Mouse (Mus musculus): Measurements from ENCODE around the gene Zfp94. TPM values are rescaled to one million over a fixed set of nuclear protein-coding genes. Genes with fewer than 3 reads are reported as not detected.
A peak's percentile ranks its signal among the peaks of the same experiment; 100 is the strongest.
"Not testable (repeated sequence)": the region's sequence is repeated elsewhere in the genome, so short reads cannot be mapped to it uniquely, and the experiment has no call there.

Gene Zfp94
- polyA plus RNA-seq, 1 experiment from 2014 or later: 12.8 TPM

DNA sequence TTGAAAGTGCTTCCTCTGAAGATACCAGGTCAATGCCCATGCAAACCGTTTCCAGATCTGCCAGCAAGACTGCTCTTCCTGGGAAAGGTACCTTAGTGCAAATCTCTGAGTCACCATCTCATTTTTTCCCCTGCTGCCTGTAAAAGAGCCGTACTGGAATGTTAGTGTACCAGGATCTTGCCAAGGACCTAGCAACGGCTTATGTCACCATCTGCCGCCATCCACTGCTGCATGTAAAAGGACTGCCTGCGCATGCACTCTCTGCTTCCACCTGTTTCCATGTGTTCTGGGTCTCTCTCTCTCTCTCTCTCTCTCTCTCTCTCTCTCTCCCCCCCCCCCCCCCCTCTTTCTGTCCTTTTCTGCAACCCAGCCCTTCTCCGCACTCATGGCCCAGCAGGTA, 28.0 kb downstream of the Zfp94 start:
- WGBS: 91% methylated on average over 6 of the region's 6 CpGs

GRCm38 (mm10) chr7:24287670-24288069, 28.8 kb downstream of the Zfp94 start:
- DNase-seq (ENCODE audit: low spot score) (no peak), ATAC-seq (ENCODE audit: low FRiP score) (no peak)

More for the DNA sequence above, 28.0 kb downstream of the Zfp94 start:
- Histone ChIP-seq H3K9me3 (ENCODE audit: control insufficient read depth, low read length) (no peaks in the 10 kb centered on the region), H3K4me3 (ENCODE audit: low read depth, low read length) (no peak overlapping the region), H3K4me1 (replicated peaks; ENCODE audit: control insufficient read depth, insufficient read depth, low read length) (no peaks in the 10 kb centered on the region), H3K27me3 (ENCODE audit: control insufficient read depth, insufficient read depth, low read length) (no peaks in the 10 kb centered on the region), H3K27ac (ENCODE audit: low read depth, low read length) (no peak overlapping the region), H3K9ac (ENCODE audit: low read depth, low read length) (no peak overlapping the region), H3K4me2 (replicated peaks; ENCODE audit: low read depth, low read length) (no peak overlapping the region), H3K36me3 (ENCODE audit: control insufficient read depth, insufficient read depth, low read length) (peaks cover 14% of the 10 kb centered on the region)
- ATAC-seq (ENCODE audit: low FRiP score) (no peak), DNase-seq (ENCODE audit: low spot score) (no peak)

DNA sequence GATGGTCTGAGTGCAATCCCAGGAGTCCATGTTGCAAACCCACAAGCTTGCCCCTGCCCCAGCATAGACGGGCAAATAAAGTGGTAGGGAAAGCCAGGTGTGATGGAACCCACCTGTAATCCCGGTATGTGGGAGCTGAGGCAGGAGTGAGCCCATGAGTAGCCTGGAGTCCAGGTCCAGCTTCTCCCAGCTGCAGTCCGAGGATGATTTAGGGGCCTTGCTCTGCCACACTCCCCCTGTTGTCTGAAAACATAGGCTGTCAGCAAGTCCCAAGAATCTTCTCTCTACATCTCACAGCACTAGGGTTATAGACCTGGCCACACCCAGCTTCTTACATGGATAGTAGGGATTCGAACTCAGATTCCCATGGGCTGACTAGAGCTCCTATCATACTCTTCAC, 29.6 kb downstream of the Zfp94 start:
- no peak overlapping the region for H3K27ac ChIP-seq (ENCODE audit: low read depth, low read length)
- peaks cover 7% of the 10 kb centered on the region for H3K36me3 ChIP-seq (ENCODE audit: control insufficient read depth, insufficient read depth, low read length)
- ATAC-seq (ENCODE audit: low FRiP score) (no peak), DNase-seq (ENCODE audit: low spot score) (no peak)
- H3K27me3 ChIP-seq (ENCODE audit: control insufficient read depth, insufficient read depth, low read length): no peaks in the 10 kb centered on the region
- no peaks in the 10 kb centered on the region for H3K9me3 ChIP-seq (ENCODE audit: control insufficient read depth, low read length)
- no peak overlapping the region for H3K9ac ChIP-seq (ENCODE audit: low read depth, low read length)
- no peak overlapping the region for H3K4me3 ChIP-seq (ENCODE audit: low read depth, low read length)
- H3K4me2 ChIP-seq (replicated peaks; ENCODE audit: low read depth, low read length): no peak overlapping the region
- WGBS: 76% methylated on average over 4 of the region's 4 CpGs
- H3K4me1 ChIP-seq (replicated peaks; ENCODE audit: control insufficient read depth, insufficient read depth, low read length): no peaks in the 10 kb centered on the region

More at GRCm38 (mm10) chr7:24287670-24288069, 28.8 kb downstream of the Zfp94 start:
- Histone ChIP-seq H3K27me3 (ENCODE audit: control insufficient read depth, insufficient read depth, low read length) (no peaks in the 10 kb centered on the region), H3K36me3 (ENCODE audit: control insufficient read depth, insufficient read depth, low read length) (peaks cover 14% of the 10 kb centered on the region), H3K4me1 (replicated peaks; ENCODE audit: control insufficient read depth, insufficient read depth, low read length) (no peaks in the 10 kb centered on the region), H3K4me3 (ENCODE audit: low read depth, low read length) (no peak overlapping the region), H3K4me2 (replicated peaks; ENCODE audit: low read depth, low read length) (no peak overlapping the region), H3K9me3 (ENCODE audit: control insufficient read depth, low read length) (no peaks in the 10 kb centered on the region), H3K27ac (ENCODE audit: low read depth, low read length) (no peak overlapping the region), H3K9ac (ENCODE audit: low read depth, low read length) (no peak overlapping the region)
- 88% methylated on average over 5 of the region's 5 CpGs for WGBS

- WGBS: 52% methylated on average over 4 of the region's 4 CpGs
- DNase-seq (ENCODE audit: low spot score): no peak
These were observed 30.4 kb downstream of the Zfp94 start for GRCm38 (mm10) chr7:24286090-24286489.

GRCm38 (mm10) chr7:24280858-24281145, 35.7 kb downstream of the Zfp94 start:
- Histone ChIP-seq H3K27ac (ENCODE audit: low read depth, low read length) (no peak overlapping the region), H3K27me3 (ENCODE audit: control insufficient read depth, insufficient read depth, low read length) (no peaks in the 10 kb centered on the region), H3K9me3 (ENCODE audit: control insufficient read depth, low read length) (no peaks in the 10 kb centered on the region), H3K4me1 (replicated peaks; ENCODE audit: control insufficient read depth, insufficient read depth, low read length) (no peaks in the 10 kb centered on the region), H3K9ac (ENCODE audit: low read depth, low read length) (0 out of 2 replicates have a peak overlapping the region, but pooled peaks have one; percentile 7), H3K4me3 (ENCODE audit: low read depth, low read length) (no peak overlapping the region), H3K36me3 (ENCODE audit: control insufficient read depth, insufficient read depth, low read length) (no peaks in the 10 kb centered on the region), H3K4me2 (replicated peaks; ENCODE audit: low read depth, low read length) (no peak overlapping the region)
- DNase-seq (ENCODE audit: low spot score): no peak
- no peak for ATAC-seq (ENCODE audit: low FRiP score)
- WGBS: 65% methylated on average over 4 of the region's 4 CpGs

More at GRCm38 (mm10) chr7:24286090-24286489, 30.4 kb downstream of the Zfp94 start:
- Histone ChIP-seq H3K9ac (ENCODE audit: low read depth, low read length) (no peak overlapping the region), H3K4me1 (replicated peaks; ENCODE audit: control insufficient read depth, insufficient read depth, low read length) (no peaks in the 10 kb centered on the region), H3K4me2 (replicated peaks; ENCODE audit: low read depth, low read length) (no peak overlapping the region), H3K9me3 (ENCODE audit: control insufficient read depth, low read length) (no peaks in the 10 kb centered on the region), H3K27me3 (ENCODE audit: control insufficient read depth, insufficient read depth, low read length) (no peaks in the 10 kb centered on the region), H3K36me3 (ENCODE audit: control insufficient read depth, insufficient read depth, low read length) (peaks cover 2% of the 10 kb centered on the region), H3K27ac (ENCODE audit: low read depth, low read length) (no peak overlapping the region), H3K4me3 (ENCODE audit: low read depth, low read length) (no peak overlapping the region)
- ATAC-seq (ENCODE audit: low FRiP score): no peak

DNA sequence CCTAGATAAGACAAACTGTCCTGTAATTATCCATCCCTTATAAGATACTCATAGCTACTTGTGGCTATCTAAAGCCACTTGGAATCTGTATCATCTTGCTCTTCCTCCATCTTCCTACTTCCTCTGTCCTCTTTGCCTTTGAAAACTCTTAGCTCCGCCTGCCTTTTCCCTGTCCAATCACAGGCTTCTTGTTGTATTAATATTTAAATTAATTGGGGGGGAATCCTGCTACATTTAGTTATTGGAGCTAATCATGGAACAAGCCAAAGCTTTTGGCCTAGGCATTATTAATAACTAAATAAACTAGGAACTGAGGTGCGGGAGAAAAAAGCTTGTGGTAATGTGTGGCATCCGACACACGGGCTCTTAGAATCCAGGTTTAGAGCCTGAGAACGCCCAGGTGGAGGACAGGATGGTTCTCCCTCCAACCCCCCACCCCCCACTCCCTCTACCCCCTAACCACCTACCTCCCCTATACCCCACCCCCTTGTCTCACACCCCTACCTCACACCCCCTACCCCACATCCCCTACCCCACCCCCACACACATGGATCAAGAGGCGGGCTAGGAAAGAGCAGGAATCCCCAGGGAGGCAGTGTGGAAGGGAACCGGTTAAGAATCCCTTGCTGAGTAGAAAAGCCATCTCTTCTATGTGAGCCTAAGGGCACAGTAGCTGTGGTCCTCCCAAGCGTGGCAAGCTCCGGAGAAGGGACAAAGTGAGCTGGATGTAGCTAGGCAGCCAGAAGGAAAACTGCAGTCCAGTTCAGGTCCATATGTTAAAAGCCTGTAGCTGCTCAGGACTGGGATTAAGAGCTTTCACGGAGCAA, 36.2 kb downstream of the Zfp94 start:
- no peak overlapping the region for H3K27ac ChIP-seq (ENCODE audit: low read depth, low read length)
- no peaks in the 10 kb centered on the region for H3K27me3 ChIP-seq (ENCODE audit: control insufficient read depth, insufficient read depth, low read length)
- H3K36me3 ChIP-seq (ENCODE audit: control insufficient read depth, insufficient read depth, low read length): no peaks in the 10 kb centered on the region
- WGBS: 68% methylated on average over 10 of the region's 10 CpGs
- no peak overlapping the region for H3K9ac ChIP-seq (ENCODE audit: low read depth, low read length)
- no peak for ATAC-seq (ENCODE audit: low FRiP score)
- DNase-seq (ENCODE audit: low spot score): no peak
- no peak overlapping the region for H3K4me2 ChIP-seq (replicated peaks; ENCODE audit: low read depth, low read length)
- H3K9me3 ChIP-seq (ENCODE audit: control insufficient read depth, low read length): no peaks in the 10 kb centered on the region
- no peak overlapping the region for H3K4me3 ChIP-seq (ENCODE audit: low read depth, low read length)
- H3K4me1 ChIP-seq (replicated peaks; ENCODE audit: control insufficient read depth, insufficient read depth, low read length): no peaks in the 10 kb centered on the region

GRCm38 (mm10) chr7:24278771-24279170, 37.7 kb downstream of the Zfp94 start:
- ATAC-seq (ENCODE audit: low FRiP score); H3K4me3 ChIP-seq (ENCODE audit: low read depth, low read length); H3K36me3 ChIP-seq (ENCODE audit: control insufficient read depth, insufficient read depth, low read length); H3K4me1 ChIP-seq (replicated peaks; ENCODE audit: control insufficient read depth, insufficient read depth, low read length); H3K27me3 ChIP-seq (ENCODE audit: control insufficient read depth, insufficient read depth, low read length); H3K27ac ChIP-seq (ENCODE audit: low read depth, low read length); H3K4me2 ChIP-seq (replicated peaks; ENCODE audit: low read depth, low read length); H3K9me3 ChIP-seq (ENCODE audit: control insufficient read depth, low read length); DNase-seq (ENCODE audit: low spot score); H3K9ac ChIP-seq (ENCODE audit: low read depth, low read length): not testable (repeated sequence)
- WGBS: 84% methylated on average over 3 of the region's 3 CpGs

DNA sequence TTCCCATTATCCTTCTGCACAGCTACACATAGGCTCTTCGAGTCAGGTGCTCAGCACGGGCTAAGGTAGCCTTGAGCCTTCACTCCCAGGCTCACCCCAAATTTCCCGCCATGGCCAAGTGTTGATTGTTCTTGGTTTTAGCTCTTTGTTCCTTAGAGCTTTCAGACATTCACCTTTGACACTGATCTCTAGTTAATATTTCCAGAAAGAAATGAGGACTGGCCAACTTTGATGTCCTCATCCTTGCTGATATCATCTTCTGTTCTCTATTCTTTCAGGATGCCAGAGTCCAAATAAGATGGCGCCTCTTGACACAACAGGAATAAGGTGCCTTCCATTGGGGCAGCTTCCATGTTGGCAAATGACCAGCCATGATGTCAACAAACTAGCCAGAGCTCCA, 42.0 kb downstream of the Zfp94 start:
- Histone ChIP-seq H3K36me3 (ENCODE audit: control insufficient read depth, insufficient read depth, low read length) (peaks cover 5% of the 10 kb centered on the region; the same call in 1 of the 2 replicates), H3K27ac (ENCODE audit: low read depth, low read length) (no peak overlapping the region), H3K9ac (ENCODE audit: low read depth, low read length) (no peak overlapping the region), H3K4me2 (replicated peaks; ENCODE audit: low read depth, low read length) (no peak overlapping the region), H3K4me1 (replicated peaks; ENCODE audit: control insufficient read depth, insufficient read depth, low read length) (no peaks in the 10 kb centered on the region), H3K4me3 (ENCODE audit: low read depth, low read length) (no peak overlapping the region), H3K27me3 (ENCODE audit: control insufficient read depth, insufficient read depth, low read length) (no peaks in the 10 kb centered on the region), H3K9me3 (ENCODE audit: control insufficient read depth, low read length) (no peaks in the 10 kb centered on the region)
- no peak for DNase-seq (ENCODE audit: low spot score)
- ATAC-seq (ENCODE audit: low FRiP score): no peak
- 83% methylated on average over 4 of the region's 4 CpGs for WGBS

DNA sequence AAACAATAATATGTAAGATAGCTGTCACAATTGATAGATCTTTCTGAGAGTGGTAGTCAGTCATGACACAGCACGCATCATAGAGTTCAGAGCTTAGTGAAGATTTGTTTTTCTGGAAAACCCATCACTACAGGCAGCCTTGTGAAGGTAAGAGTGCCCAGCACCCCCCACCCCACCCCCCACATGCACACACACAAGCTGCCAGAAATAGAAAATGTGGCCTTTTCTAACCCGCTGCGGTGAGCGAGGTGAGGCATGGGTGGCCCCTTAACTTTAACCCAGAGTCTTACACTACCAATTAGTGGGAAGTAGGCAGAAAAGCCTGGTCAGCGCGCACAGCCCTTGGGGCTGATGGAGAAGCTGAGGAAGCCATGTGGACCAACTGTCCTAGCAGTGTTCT, 45.3 kb downstream of the Zfp94 start:
- Histone ChIP-seq H3K27ac (ENCODE audit: low read depth, low read length) (no peak overlapping the region), H3K4me1 (replicated peaks; ENCODE audit: control insufficient read depth, insufficient read depth, low read length) (no peaks in the 10 kb centered on the region), H3K4me2 (replicated peaks; ENCODE audit: low read depth, low read length) (no peak overlapping the region), H3K9ac (ENCODE audit: low read depth, low read length) (no peak overlapping the region), H3K36me3 (ENCODE audit: control insufficient read depth, insufficient read depth, low read length) (peaks cover 5% of the 10 kb centered on the region; the same call in 1 of the 2 replicates), H3K27me3 (ENCODE audit: control insufficient read depth, insufficient read depth, low read length) (no peaks in the 10 kb centered on the region), H3K4me3 (ENCODE audit: low read depth, low read length) (no peak overlapping the region), H3K9me3 (ENCODE audit: control insufficient read depth, low read length) (no peaks in the 10 kb centered on the region)
- WGBS: 98% methylated on average over 5 of the region's 6 CpGs
- ATAC-seq (ENCODE audit: low FRiP score) (no peak), DNase-seq (ENCODE audit: low spot score) (no peak)
